In genomic region chr6:55132794-55133193, GRCm38 (mm10) we compare ENCODE assay signal across 16 mouse cellular contexts. TPM values are rescaled to one million over a fixed set of nuclear protein-coding genes. Genes with fewer than 3 reads are reported as not detected.
DNase-seq lines count a peak whose midpoint lies in the region; ATAC-seq lines count a peak whose summit lies in the region.
"Had no signal": no experiment of that assay in that cellular context is flagged by ENCODE, and none has a peak within 500 bp of the region (broad histone marks: within the 10 kb centered on the region; RNA-seq: fewer than 3 reads in every experiment).

Gene Crhr2, minus strand, starts transcription at chr6:55133016.

- WGBS in lung, embryonic 15.5 days: 61% methylated on average over 10 of the region's 10 CpGs
- 53% methylated on average over 10 of the region's 10 CpGs for WGBS in heart, embryonic 10.5 days
- 58% methylated on average over 10 of the region's 10 CpGs for WGBS in intestine, embryonic 15.5 days

- DNase-seq in gastrocnemius, adult 18-20 months (ENCODE audit: low spot score): peak; percentile 59
- no peak for DNase-seq in gastrocnemius, postnatal 4 days (ENCODE audit: low spot score in 2 of 2)
- DNase-seq in lung, postnatal 36 days: no peak
- no peak for DNase-seq in heart, embryonic 10.5 days (ENCODE audit: low spot score)
- DNase-seq in heart, postnatal 25 days (ENCODE audit: low spot score): no peak
- DNase-seq in cerebellum, adult 11 months: no peak
- DNase-seq: cerebellum, adult 9-10 months; embryo, embryonic 11 days; layer of hippocampus, adult 9-11 months had no signal

- ATAC-seq in lung, embryonic 15.5 days (ENCODE audit: borderline replicate concordance, extremely low read depth, low FRiP score, low TSS enrichment): no peak
- ATAC-seq in intestine, embryonic 15.5 days: no peak
- ATAC-seq: intestine, postnatal 0 days; midbrain, embryonic 13.5 days; Patski had no signal

- peak within 1 kb of the TSS; percentile 49 for H3K27ac ChIP-seq in lung, embryonic 15.5 days
- H3K27ac ChIP-seq in heart, embryonic 10.5 days: peak within 1 kb of the TSS; percentile 85
- no peak within 1 kb of the TSS for H3K27ac ChIP-seq in intestine, embryonic 15.5 days
- H3K27ac ChIP-seq: hindbrain, embryonic 12.5 days; midbrain, embryonic 13.5 days had no signal

- intact Hi-C loops in heart, postnatal 25 days (cut with DNase I): no loop called here

- H3K9me3 ChIP-seq in lung, embryonic 15.5 days: no peaks in the 10 kb centered on the region
- H3K9me3 ChIP-seq in heart, embryonic 10.5 days: no peaks in the 10 kb centered on the region
- H3K9me3 ChIP-seq in intestine, embryonic 15.5 days: no peaks in the 10 kb centered on the region
- H3K9me3 ChIP-seq: hindbrain, embryonic 12.5 days; midbrain, embryonic 13.5 days had no signal

- no peak within 1 kb of the TSS for H3K4me2 ChIP-seq in lung, embryonic 15.5 days
- H3K4me2 ChIP-seq in intestine, embryonic 15.5 days (replicated peaks): no peak within 1 kb of the TSS
- H3K4me2 ChIP-seq: hindbrain, embryonic 12.5 days; liver, embryonic 11.5 days; midbrain, embryonic 13.5 days had no signal

- no peaks in the 10 kb centered on the region for H3K36me3 ChIP-seq in lung, embryonic 15.5 days
- no peaks in the 10 kb centered on the region for H3K36me3 ChIP-seq in heart, embryonic 10.5 days
- no peaks in the 10 kb centered on the region for H3K36me3 ChIP-seq in intestine, embryonic 15.5 days
- H3K36me3 ChIP-seq: hindbrain, embryonic 12.5 days; midbrain, embryonic 13.5 days had no signal

- H3K4me3 ChIP-seq in lung, embryonic 15.5 days: no peak within 1 kb of the TSS
- peak within 1 kb of the TSS; percentile 29; the same call in 1 of the 2 replicates for H3K4me3 ChIP-seq in heart, embryonic 10.5 days
- H3K4me3 ChIP-seq in intestine, embryonic 15.5 days (replicated peaks): no peak within 1 kb of the TSS
- H3K4me3 ChIP-seq: hindbrain, embryonic 12.5 days; midbrain, embryonic 13.5 days had no signal

- H3K9ac ChIP-seq in lung, embryonic 15.5 days: no peak within 1 kb of the TSS
- no peak within 1 kb of the TSS for H3K9ac ChIP-seq in intestine, embryonic 15.5 days
- H3K9ac ChIP-seq: hindbrain, embryonic 12.5 days; midbrain, embryonic 13.5 days had no signal

- no peaks in the 10 kb centered on the region for H3K27me3 ChIP-seq in lung, embryonic 15.5 days
- no peaks in the 10 kb centered on the region for H3K27me3 ChIP-seq in heart, embryonic 10.5 days (ENCODE audit: insufficient read depth, poor library complexity, severe bottlenecking)
- no peaks in the 10 kb centered on the region for H3K27me3 ChIP-seq in intestine, embryonic 15.5 days (replicated peaks)
- H3K27me3 ChIP-seq: hindbrain, embryonic 12.5 days; midbrain, embryonic 13.5 days; Patski had no signal

- H3K4me1 ChIP-seq in lung, embryonic 15.5 days: peaks cover 11% of the 10 kb centered on the region; the same call in 1 of the 2 replicates
- peaks cover 49% of the 10 kb centered on the region for H3K4me1 ChIP-seq in heart, embryonic 10.5 days
- no peaks in the 10 kb centered on the region for H3K4me1 ChIP-seq in intestine, embryonic 15.5 days (replicated peaks)
- H3K4me1 ChIP-seq: hindbrain, embryonic 12.5 days; midbrain, embryonic 13.5 days had no signal

RNA-seq across cellular contexts. Expression of gene Crhr2, which starts in this region (rescaled TPM):
- total RNA-seq in gastrocnemius, adult 18-20 months (2021): 10 to 100 TPM; 17.6 to 26.5 TPM
- total RNA-seq in gastrocnemius, postnatal 4 days (2021): 1 to 10 TPM; 3.5 to 4.1 TPM
- 0.31 and 0.42 TPM in 2 replicates for polyA plus RNA-seq in lung, embryonic 15.5 days (2015; fragmentation: Nextera tagmentation; extraction: Ambion mirVana)
- polyA plus RNA-seq in heart, embryonic 10.5 days (2016; fragmentation: Nextera tagmentation; extraction: Ambion mirVana): 2.4 and 5.0 TPM in 2 replicates
- 10 to 100 TPM; 20.3 to 20.5 TPM for total RNA-seq in heart, postnatal 25 days (2021)
- polyA plus RNA-seq in intestine, embryonic 15.5 days (2015; fragmentation: Nextera tagmentation; extraction: Ambion mirVana): 0.26 and 0.37 TPM in 2 replicates
- polyA plus RNA-seq: Patski had no signal
